Mouse (Mus musculus): ENCODE measurements around the gene Trim45. TPM values are rescaled to one million over a fixed set of nuclear protein-coding genes. Genes with fewer than 3 reads are reported as not detected.

Trim45 gene
- 13.3 and 13.4 TPM in 2 replicates for polyA plus RNA-seq (2012; rRNA removed)

DNA sequence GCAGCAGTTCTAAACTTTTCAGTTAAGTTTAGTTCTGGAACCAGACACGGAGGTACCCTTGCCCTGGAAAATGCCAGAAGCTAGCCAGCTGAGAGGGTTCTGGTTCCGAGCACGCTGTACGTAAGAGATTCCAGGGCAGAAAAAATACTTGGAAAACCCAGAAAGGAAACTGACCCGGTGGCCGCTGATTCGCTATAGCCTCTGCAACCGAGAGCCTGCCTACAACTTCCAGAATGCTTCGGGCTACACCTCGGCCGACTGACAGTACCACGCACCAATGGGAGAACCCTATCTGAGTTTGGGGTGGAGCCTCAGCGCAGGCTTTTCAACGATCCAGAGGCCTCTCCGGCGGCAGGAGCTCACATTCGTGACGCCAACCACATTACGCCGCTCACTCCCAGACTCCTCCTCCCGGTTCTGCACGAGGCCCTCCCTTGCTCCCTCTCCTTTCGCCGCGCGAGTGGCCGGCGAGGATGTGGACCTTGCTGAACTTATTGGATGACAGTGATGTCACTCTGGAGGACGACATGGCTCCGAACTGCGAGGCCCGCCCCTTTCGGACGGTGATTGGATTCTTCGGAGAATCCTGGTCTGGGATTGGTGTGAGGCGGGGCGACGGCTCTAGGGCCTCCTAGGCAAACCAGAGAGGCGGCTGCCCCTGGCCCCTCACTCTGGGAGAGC, at the start of gene Trim45:
Gene Trim45 (plus strand): TSS at position 378 of the 681 bp plus-strand sequence.

DNA sequence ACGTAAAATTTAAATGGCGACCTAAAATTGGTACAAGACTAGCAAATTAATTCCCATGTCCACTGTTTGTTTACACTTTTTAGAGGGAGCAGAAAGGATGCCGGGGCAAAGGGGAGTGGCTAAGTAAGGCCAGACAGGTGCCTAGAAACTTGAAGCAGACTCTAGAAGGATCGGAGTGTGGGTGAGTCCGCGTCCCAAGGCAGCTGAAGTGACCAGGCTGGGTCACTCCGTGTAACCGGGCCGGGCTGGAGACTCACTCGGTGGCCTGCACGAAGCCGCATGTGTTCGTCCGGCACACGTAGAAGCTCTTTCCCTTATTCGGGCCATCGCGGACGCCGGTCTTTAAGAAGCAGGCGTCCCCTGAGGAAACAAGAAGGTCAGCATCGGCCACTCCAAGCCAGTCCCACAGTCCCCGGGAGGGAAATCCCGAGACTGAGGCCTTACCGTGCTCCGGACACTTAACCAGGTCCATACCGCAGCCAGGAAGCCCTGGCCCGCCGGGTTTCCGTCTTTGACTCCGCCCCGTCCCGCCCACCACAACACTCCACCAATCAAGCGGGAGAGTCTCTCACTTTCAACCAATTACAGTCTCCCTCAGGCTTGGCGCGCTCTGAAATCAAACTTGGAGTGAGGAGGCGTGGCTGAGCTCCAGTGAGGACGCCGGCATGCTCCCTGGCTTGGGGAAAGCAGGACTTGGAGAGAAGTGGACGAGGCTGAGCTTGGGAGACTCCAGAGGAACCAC, 47.3 kb downstream of the Trim45 start, which contains the start of gene Ttf2:
Gene Ttf2 (minus strand): TSS at position 488 of the 742 bp plus-strand sequence.

Other genes with a start within 250 kb of the Trim45 start
- 13.5 and 15.7 TPM in 2 replicates for gene Man1a2, start 236.7 kb upstream of the Trim45 start, polyA plus RNA-seq (2012; rRNA removed)
- gene Vtcn1, start 96.7 kb upstream of the Trim45 start, polyA plus RNA-seq (2012; rRNA removed), result 0.05 TPM in 1 of 2 replicates, not detected in the other
- 8.2 TPM in 2 replicates for gene Ttf2, start 47.5 kb downstream of the Trim45 start, polyA plus RNA-seq (2012; rRNA removed)
- gene Cd101, start 107.4 kb downstream of the Trim45 start, polyA plus RNA-seq (2012; rRNA removed), result 0.10 and 0.12 TPM in 2 replicates
- 17.5 and 20.9 TPM in 2 replicates for gene Ptgfrn, start 188.1 kb downstream of the Trim45 start, polyA plus RNA-seq (2012; rRNA removed)

All from central nervous system, embryonic 14 days (tissue).